Mouse (Mus musculus): ENCODE measurements around the gene Tec. TPM values are rescaled to one million over a fixed set of nuclear protein-coding genes. Genes with fewer than 3 reads are reported as not detected.

Tec gene
- polyA plus RNA-seq, 1 experiment from 2014 or later: 8.6 TPM

Other genes with a start within 250 kb of the Tec start
- not detected in 2 replicates for gene Cnga1, start 224.2 kb downstream of the Tec start, polyA plus RNA-seq (2015; fragmentation: Nextera tagmentation; extraction: Ambion mirVana)
- gene Nipal1, start 220.7 kb downstream of the Tec start, polyA plus RNA-seq (2015; fragmentation: Nextera tagmentation; extraction: Ambion mirVana): 2.8 and 3.1 TPM in 2 replicates
- 0.10 TPM in 1 of 2 replicates, not detected in the other for gene Txk, start 115.7 kb downstream of the Tec start, polyA plus RNA-seq (2015; fragmentation: Nextera tagmentation; extraction: Ambion mirVana)
- gene Slain2, start 45.8 kb upstream of the Tec start, polyA plus RNA-seq (2015; fragmentation: Nextera tagmentation; extraction: Ambion mirVana): 14.1 and 15.1 TPM in 2 replicates
- not detected in 2 replicates for gene Gm10135, start 106.2 kb upstream of the Tec start, polyA plus RNA-seq (2015; fragmentation: Nextera tagmentation; extraction: Ambion mirVana)
- 1.9 and 4.3 TPM in 2 replicates for gene Slc10a4, start 138.4 kb upstream of the Tec start, polyA plus RNA-seq (2015; fragmentation: Nextera tagmentation; extraction: Ambion mirVana)